Mouse (Mus musculus) urinary bladder, postnatal 14 days (tissue): Measurements from ENCODE around the gene Myod1.

Source experiments
- DNase-seq: peaks from one replicate; pipeline ENCODE4 v3.0.0; 2021; ENCODE audit warnings: low spot score

Gene Myod1

DNA sequence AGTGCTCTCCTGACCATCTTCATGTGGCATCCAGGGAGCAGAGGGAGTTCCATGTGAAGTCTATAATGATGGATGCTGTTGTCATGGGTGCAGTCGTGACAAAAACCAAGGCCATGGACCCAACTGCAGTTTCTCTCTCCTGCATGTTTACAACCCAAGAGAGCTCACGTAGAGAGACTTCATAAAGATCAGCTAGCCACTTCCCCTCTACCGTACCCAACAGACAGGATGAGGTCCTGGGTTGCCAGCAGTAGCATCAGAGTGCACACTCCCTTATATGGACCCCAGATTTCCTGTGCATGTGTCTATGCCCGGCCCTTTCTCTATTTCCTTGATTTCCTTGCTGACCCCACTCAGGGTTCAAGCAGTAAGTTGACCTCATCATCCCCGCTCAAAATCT is 15.4 kb downstream of the Myod1 start:
- DNase-seq, result no peak

DNA sequence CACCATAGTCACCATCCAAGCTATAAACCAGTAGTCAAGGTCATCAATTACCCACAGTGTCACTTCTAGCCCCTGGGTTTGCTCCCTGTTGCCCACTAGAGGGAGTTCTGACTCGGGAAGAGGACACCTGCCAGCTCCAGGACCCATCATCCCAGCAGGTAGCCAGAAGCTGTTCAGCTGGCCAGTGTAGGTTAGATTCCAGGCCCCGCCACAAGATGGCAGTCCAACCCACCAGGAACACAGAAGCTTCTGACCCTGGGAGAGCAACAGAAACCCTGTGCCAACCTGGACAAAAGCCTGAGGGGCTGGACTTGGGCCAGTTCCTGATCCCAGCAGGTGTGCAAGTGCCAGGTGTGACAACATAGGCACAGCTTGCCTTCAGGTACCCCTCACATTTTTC is 16.8 kb downstream of the Myod1 start:
- DNase-seq, result peak; percentile 76

DNA sequence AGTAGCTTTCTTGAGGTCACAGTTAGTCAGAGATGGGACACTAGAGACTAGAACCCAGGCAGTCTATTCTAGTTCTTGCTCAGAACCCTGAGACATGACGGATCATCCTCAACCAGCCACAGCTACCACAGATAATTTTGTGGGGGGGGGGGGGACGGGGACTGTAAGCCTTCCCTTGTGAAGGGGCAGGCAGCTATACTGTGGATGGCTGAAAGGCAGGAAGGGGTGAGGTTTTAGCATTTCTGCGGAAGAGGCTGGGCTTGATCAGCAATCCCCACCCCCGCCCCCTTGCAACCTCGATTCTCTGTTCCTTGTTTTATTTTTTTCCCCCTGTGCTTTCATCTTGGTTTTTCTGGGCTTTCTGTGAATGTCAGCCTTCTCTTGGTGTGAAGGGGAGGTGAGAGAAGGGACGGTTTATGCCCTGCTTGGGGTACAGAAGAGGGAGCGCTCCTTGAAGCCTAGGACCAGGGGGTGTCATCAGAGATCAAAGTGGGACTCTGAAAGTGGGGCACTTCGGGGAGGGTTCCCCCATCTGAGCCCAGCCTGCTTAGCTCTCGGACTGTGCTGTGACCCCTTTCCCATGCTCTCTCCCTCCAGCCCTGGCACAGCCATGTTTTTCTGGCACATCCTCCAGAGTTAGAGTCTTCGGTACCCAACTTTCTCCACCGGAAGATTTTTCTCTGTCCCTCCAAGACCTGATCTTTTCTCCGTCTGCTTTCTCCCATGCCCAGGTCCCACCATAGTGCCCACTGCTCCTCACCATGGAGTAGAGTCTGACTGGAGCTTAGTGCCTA is 17.6 kb downstream of the Myod1 start:
- no peak for DNase-seq

DNA sequence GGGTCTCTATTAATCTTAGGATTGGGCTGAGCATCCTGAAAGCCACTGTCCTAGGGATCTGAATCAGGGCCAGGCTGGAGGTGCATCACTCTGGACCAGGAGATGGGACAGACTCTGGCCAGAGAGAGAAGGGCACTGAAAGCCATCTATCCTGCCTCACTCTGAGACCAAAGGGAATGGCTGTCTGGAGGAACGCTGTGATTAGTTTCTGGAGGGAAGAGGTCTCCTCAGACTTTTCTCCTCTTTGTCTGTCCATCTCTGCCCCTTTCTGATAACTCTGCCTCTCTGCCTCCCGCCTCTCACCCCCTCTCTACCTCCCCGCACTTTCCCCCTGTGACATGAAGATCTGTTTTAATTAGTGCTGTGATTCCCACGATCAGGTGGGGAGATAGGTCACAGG is 18.7 kb downstream of the Myod1 start:
- DNase-seq, result no peak

DNA sequence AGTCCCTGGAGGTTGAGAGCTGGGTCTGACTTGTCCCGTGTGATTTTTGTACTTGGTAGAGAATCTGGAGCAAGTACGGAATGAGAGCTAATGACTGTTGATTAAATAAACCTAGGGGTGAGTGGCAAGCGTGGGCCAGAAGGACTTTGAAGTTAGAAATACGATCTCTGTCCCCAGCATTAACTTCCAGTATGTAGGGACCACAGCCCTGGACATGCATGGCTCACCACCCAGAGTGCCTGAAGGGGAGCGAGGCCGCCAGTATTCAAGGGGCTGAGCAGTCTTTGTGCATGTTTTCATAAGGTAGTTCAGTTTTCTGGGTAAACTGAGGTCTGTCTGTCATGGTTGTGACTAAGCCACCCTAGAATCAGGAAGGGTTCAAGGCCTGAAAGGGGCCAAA is 19.3 kb downstream of the Myod1 start:
- no peak for DNase-seq

DNA sequence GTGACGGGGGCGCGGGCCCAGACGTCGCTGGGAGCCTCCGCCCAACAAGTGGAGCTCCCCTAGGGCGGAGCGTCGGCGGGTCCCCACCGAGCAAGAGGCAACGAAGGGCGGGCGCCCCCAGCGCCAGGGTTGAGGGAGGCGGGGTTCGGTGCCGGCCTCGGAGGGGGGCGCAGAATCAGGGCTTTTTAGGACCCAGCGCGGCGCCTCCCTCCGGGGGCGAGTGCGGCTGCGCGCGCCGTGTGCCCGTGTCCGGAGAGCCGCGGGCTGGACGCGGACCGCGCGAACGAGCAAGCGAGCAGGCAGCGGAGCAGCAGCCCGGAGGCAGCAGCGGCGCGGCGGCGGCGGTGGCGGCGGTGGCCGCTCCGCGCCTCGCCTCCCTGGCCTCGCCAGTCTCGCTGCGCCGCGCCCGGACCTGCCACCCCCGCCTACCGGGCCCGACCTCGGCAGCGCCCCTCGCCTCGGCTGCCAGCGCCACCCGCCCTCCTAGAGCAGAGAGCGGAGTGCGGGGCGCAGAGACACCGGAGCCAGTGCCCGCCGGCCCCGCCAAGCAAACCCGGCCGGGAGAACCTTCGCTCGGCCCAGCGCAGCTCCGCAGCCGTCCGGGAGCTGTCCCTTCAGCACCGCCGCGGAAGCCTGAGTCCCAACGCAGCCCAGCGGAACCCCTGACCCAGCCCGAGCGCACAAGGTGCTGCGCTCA is 20.1 kb downstream of the Myod1 start, which contains the start of gene Kcnc1:
TSS of gene Kcnc1 (plus strand) at position 267 of the 697 bp plus-strand sequence.
- DNase-seq, result peak; percentile 82

DNA sequence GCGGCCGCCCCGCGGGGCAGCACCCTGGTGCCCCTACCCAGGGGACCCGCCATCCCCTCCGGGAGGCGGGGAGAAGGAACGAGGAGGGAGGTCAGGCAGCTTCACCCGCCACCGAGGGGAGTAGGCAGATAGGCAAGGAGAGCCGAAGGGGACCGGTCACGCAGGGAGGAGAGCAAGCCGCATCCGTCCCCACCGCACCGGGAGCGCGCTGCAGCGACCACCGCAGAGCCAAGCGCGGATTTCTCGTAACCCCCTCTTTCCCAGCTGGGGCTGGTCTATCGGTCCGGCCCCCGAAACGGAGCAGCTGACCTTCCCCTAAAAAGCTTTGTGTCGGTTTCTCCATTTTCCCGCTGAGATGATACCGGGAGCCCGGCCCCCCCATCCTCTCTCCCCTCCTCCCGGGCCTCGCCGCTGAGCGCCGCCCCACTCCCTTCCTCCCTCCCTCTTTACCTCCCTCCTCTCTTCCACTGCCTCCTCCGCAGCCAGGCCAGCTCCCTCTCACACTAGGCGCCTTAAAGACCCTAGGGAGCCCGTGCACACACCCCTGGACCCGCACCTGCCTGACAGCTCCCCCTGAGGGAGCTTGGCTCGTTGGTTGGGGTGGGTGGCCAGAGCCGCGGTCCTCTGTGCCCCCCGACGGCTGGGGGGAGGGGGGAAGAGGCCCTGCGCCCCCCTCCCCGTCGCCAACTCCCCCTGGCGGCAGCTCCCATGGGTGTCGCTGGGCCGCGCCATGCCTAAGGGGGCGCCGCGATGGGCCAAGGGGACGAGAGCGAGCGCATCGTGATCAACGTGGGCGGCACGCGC is 20.9 kb downstream of the Myod1 start:
- no peak for DNase-seq

DNA sequence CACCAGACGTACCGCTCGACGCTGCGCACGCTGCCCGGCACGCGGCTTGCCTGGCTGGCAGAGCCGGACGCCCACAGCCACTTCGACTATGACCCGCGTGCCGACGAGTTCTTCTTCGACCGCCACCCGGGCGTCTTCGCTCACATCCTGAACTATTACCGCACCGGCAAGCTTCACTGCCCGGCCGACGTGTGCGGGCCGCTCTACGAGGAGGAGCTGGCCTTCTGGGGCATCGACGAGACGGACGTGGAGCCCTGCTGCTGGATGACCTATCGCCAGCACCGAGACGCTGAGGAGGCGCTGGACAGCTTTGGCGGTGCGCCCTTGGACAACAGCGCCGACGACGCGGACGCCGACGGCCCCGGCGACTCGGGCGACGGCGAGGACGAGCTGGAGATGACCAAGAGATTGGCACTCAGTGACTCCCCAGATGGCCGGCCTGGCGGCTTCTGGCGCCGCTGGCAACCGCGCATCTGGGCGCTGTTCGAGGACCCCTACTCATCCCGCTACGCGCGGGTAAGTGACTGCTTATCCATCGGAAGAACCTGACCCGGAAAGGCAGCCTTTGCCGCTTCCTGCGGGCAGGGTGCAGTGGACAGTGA is 21.6 kb downstream of the Myod1 start:
- no peak for DNase-seq

DNA sequence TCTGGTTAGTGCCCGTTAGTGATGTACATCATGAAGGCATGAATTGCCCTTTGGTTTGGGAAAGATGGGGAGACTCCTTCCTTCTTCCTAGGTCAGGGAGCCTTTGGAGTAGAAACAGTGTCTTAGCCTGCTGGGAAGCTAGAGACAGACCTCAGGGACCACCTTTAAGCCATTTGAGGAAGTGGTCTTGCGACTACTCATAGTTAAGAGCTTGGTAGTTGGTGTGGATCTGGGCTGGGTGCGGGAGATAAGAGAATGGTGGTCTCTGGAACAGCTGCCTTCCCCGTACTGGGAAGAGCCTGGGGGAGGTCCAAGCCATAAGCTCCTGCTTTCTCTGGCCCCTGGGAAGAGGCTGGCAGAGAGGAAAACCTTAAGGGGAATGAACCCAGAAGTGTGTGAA is 22.3 kb downstream of the Myod1 start:
- DNase-seq, result no peak

DNA sequence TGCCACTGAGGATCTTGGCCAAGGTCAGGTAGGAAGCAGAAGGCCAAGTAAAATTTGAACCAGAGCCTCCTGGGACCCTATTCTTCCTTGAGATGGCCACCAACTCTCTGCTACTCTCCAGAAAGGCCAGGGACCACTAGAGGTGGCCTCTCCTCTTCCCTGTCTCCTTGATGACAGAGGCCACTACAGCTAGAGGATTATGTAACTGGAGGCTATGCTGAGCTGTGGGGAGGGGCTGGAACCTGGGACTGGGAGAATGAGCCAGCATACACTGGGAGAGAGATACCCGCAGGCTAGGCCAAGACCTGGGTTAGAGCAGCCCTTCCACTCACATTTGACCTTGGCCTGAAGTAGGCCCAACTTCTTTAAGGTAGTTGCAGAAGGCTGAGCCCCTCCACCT is 23.4 kb downstream of the Myod1 start:
- DNase-seq, result no peak

DNA sequence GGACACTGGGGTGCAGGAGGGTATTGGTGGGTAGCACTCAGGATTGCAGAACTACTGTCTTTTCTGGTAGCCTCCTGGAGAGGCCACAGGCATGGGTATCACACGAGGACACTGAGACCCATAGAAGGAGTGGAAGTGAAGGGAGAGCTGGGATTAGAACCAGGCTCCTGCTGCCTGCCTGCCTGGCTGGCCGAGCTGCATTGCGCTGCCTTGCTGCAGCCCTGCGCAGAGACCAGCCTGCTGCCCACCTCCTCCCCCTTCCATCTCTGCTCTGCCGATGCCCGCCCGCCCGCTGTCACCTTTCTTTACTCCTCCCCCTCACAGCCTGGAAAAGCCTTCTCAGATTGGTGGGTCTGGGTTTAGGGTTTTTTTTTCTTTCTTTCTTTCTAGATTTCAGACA is 24.1 kb downstream of the Myod1 start:
- DNase-seq, result no peak

DNA sequence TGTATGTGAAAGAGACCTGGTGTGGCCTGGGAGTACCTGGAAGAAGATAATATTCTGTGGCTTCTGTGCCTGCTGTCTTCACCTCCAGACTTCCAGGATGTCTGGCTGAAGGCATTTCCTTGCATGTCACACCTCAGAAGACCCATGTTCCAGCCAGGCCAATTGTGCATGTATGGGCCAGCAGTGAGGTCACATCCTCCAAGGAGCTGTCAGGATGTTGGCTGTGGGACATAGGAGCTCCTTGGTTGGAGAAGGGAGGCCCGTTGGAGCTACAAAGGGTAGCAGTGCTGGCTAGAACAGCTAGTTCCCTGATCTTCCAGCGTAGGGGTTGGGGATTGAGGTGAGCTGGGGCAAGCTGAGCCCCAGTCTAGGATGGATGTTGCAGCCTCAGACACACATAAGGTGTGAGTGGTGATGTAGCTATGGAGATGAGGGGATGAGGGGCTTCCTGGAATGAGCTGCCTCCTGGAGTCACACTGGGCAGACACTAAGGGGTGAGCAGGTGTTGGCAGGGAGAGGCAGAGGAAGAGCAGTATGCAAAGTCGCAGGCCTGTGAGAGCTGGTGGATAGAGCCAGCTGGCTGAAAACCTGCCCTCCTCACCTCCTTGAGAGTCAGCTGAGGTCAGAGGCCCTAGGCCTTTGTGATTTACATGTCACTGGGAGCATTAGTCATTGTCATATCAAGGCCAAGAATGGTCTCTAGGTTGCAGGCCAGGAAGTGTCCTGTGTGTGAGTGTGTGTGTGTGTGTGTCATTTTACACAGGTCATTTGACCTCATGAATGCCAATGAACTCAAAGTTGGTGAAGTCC is 25.3 kb downstream of the Myod1 start:
- DNase-seq, result no peak

DNA sequence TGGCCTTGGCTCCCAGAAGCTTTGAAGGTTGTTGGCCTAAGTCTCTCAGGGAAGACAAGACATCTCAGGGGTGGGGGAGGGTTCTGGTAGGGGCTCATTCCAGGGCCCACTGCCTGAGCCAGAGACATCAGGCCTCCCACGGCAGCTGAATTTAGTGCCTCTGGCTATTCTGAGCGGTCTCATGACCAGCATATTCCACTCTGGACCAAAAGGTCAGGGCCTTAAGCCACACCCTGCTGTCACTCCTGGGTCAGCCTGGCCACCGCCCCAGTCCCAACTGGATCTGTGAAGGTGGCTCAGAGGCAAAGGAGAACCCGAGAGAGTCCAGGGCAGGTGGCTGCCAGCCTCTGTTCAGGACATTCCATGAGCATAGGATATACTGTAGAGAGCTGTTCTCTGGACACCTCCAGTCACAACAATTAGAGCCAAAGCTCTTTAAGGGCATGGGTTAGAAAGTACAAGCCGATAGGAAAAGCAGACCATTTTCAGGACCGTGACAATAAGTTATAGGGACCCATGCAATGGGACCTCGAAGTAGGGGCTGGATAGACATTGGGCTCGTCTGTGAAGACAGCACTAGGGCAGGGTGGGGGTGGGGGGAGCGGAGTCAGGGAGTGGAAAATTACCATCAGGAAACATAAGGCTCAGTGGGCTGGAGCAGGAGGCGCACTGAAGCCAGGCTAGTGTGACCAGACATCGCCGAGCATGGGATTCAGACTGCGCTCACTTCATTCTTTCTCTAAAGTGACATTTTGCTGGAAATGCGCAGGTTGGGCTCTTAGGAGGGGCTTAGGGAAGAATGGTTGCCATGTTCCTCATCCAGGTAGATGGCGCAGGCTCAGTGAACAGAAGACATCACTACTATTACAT is 27.6 kb downstream of the Myod1 start:
- no peak for DNase-seq

DNA sequence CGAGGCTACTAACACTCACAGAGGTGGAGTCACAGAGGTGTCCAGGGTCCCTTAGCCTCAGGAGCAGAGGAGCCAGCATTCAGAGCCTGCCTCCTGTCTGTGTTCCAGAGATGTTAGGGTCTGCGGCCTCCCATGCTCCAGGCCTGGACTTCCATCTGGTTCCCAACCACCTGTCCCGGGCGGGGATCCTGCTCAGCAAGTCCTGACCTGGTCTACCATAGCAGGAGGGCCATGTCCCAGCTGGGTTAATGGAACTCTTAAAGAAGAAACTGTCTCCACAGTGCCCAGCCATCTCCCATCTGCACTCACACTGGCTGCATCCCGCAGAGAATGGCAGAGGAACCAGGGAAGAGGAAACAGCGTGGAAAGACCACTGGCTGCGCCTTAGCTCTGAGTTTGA is 28.5 kb downstream of the Myod1 start:
- no peak for DNase-seq

DNA sequence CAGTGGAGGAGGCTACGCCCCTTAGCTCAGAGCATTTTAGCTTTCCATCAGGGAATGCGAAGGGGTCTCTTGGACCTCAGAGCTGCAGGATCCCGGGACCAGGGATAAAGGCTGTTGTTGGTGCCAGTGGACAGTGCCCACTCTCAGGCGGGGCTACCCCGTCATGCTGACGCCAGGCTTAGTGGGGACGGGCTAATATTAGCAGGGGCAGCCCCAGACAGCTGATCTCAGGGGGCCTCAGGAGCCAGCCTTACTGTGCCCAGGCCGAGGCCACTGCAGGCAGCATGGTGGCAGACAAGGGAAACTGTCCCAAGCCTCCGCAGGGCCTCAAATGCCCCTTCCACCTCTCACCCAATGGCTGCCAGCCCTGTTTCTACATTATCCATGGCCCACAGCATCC is 32.3 kb downstream of the Myod1 start:
- no peak for DNase-seq

DNA sequence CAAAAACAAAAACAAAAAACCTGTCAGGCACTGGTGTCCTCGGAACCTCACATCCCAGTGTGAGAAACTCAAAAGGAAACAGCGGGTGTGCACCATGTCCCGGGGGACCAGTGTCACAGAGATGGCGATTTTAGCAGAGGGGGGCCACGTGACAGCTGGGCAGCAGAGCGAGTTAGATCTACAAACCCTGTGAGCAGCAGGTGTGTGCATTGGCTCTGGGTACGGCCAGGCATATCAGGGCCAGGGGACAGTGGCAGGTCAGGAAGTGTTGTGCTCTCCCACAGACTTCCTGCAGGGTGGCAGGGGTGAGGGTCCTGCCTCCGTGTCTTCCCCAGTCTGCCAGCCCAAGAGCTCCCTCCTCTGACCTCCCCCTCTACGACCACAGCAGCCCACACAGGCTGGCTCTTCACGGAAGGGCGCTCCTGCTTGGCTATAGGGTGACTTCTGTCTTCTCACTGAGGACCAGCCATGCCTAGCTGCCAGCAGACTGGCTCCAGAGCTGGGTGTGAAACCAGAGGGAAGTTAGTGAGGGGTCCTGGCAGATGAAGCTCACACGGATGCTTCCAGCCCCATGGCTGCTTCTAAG is 33.0 kb downstream of the Myod1 start:
- no peak for DNase-seq

DNA sequence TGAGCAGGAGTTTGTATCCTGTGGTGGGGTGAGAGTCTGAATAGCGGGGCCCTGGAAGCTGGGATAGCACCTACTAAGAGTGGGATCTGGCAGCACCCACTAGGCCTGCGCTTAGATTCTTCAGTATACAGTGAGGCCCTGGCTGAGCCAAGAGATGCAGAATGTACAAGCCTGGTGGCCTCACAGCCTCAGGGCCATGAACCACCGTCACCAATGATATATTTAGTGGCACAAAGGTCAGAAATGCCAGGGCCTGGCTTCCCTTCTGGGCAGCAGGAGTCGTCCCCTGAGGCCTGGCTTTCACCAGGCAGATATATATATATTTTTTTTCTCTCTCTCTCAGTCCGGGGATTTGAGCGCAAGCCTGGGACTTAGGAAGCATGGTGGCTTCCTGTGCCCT is 34.5 kb downstream of the Myod1 start:
- DNase-seq, result no peak

DNA sequence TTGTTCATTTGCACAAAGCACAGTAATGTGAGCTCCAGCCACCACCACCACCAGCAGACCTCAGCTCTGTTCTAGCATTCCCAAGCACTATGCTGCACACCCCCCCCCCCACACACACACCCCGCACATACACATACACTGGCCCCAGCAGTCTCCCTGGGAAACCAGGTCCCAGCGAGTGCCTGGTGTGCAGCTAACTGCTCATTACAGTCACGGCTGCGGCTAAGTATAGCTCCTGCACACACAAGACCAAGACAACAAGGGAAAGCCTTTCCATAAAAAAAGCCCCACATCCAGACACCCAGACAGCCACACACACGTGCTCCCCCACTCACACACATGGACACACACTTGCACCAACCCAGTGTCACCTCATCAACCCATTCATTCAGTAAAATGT is 36.5 kb downstream of the Myod1 start:
- no peak for DNase-seq

DNA sequence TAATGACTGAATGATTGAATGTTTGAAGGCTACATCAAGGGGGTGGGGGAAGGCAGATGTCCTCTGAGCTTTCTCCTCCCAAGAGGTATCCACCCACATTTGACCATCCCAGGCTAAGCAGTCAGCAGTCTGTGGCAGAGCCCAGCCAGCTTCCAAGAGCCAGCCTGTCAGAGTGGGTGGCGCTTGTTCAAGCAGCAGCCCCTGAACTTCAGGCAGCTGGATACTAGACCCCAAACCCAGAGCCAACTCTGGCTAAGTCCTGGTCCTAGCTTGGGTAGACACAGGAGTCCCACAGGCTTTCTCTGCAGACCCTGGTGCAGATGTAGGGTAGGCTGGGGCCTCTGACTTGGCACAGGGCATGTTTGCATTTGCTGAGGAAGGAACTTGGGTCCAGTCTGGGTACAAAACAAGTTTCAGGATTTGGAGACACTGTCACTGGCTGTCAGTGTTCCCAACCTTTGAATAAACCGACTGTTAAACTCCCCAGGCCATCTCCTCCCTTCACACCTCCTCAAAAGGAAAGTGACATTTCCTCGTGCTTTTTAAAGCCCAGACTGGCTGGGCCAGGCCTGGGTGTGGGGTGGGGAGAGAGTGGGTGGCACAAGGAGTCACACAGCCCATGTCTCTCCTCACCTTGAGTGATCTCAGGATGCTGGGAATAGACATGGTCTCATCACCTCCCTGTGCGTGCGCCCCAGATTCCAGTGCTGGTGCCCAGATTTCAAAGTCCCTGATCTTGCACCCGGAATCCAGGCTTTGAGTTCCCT is 37.9 kb downstream of the Myod1 start:
- no peak for DNase-seq
